Mouse (Mus musculus): ENCODE data around the gene D17H6S53E. TPM values are rescaled to one million over a fixed set of nuclear protein-coding genes. Genes with fewer than 3 reads are reported as not detected.

D17H6S53E gene
- 10 to 100 TPM; 15.5 to 25.3 TPM for total RNA-seq (2023)

GRCm38 (mm10) chr17:35126206-35126611 lies at the start of gene D17H6S53E:
Gene D17H6S53E (plus strand): TSS chr17:35126373.

GRCm38 (mm10) chr17:35076507-35077176 lies 49.5 kb upstream of the D17H6S53E start, which contains the start of gene Ly6g6e:
Gene Ly6g6e (plus strand): TSS chr17:35076902.

GRCm38 (mm10) chr17:35077786-35078233 lies 48.4 kb upstream of the D17H6S53E start, which contains the start of gene Ly6g6d:
Gene Ly6g6d (minus strand): TSS chr17:35078065.

GRCm38 (mm10) chr17:35085208-35085865 lies 40.8 kb upstream of the D17H6S53E start, which contains the start of gene Ly6g6f:
Gene Ly6g6f (minus strand): TSS chr17:35085610.

GRCm38 (mm10) chr17:35088825-35089644 lies 37.1 kb upstream of the D17H6S53E start, which contains the start of gene Abhd16a:
Gene Abhd16a (plus strand): TSS chr17:35089263.

GRCm38 (mm10) chr17:35108097-35108496 lies 18.1 kb upstream of the D17H6S53E start, which contains the start of gene Ly6g5c:
Gene Ly6g5c (plus strand): TSS chr17:35108279.

GRCm38 (mm10) chr17:35115046-35116019 lies 10.8 kb upstream of the D17H6S53E start, which contains the start of gene Ly6g5b:
Gene Ly6g5b (minus strand): TSS chr17:35115428.

GRCm38 (mm10) chr17:35121143-35121799 lies 4.9 kb upstream of the D17H6S53E start, which contains the start of gene Gpank1:
Gene Gpank1 (plus strand): TSS chr17:35121455.

GRCm38 (mm10) chr17:35121871-35122303 lies 4.3 kb upstream of the D17H6S53E start, which contains the start of gene Csnk2b:
Gene Csnk2b (minus strand): TSS chr17:35122053.

GRCm38 (mm10) chr17:35131500-35132173 lies 5.5 kb downstream of the D17H6S53E start, which contains the start of gene Apom:
Gene Apom (minus strand): TSS chr17:35132050.

GRCm38 (mm10) chr17:35134801-35135590 lies 8.8 kb downstream of the D17H6S53E start, which contains the start of gene Bag6:
Gene Bag6 (plus strand): TSS chr17:35135178.

GRCm38 (mm10) chr17:35164568-35165450 lies 38.6 kb downstream of the D17H6S53E start, which contains the start of gene Prrc2a:
Gene Prrc2a (minus strand): TSS chr17:35164897.

GRCm38 (mm10) chr17:35175968-35176367 lies 49.8 kb downstream of the D17H6S53E start, which contains the start of gene Aif1:
Gene Aif1 (minus strand): TSS chr17:35176068.

Other genes starting within 250 kb of the D17H6S53E start
- 1 to 10 TPM; 3.3 to 3.8 TPM for gene Zbtb12, start 246.9 kb upstream of the D17H6S53E start, total RNA-seq (2023)
- not detected for gene Gm20547, start 244.3 kb upstream of the D17H6S53E start, total RNA-seq (2023)
- gene C2, start 228.1 kb upstream of the D17H6S53E start, total RNA-seq (2023) = 10 to 100 TPM; 16.6 to 17.2 TPM
- gene Ehmt2, start 227.9 kb upstream of the D17H6S53E start, total RNA-seq (2023) = 100 to 1,000 TPM; 134 to 139 TPM
- gene Slc44a4, start 211.9 kb upstream of the D17H6S53E start, total RNA-seq (2023) = not detected
- gene Neu1, start 195.1 kb upstream of the D17H6S53E start, total RNA-seq (2023) = 10 to 100 TPM; 58.9 to 60.2 TPM
- gene Hspa1b, start 167.1 kb upstream of the D17H6S53E start, total RNA-seq (2023) = 100 to 1,000 TPM; 240 to 289 TPM
- not detected for gene Gm20481, start 156.5 kb upstream of the D17H6S53E start, total RNA-seq (2023)
- 100 to 1,000 TPM; 322 to 373 TPM for gene Hspa1a, start 154.2 kb upstream of the D17H6S53E start, total RNA-seq (2023)
- gene Hspa1l, start 153.7 kb upstream of the D17H6S53E start, total RNA-seq (2023) = under 1 TPM; 0.55 to 0.76 TPM
- 10 to 100 TPM; 18.6 to 21.1 TPM for gene Lsm2, start 144.5 kb upstream of the D17H6S53E start, total RNA-seq (2023)
- 10 to 100 TPM; 89.4 to 93.9 TPM for gene Vars, start 125.4 kb upstream of the D17H6S53E start, total RNA-seq (2023)
- gene Vwa7, start 109.8 kb upstream of the D17H6S53E start, total RNA-seq (2023) = under 1 TPM in 1 of 2 experiments, not detected in 1; 0.16 TPM
- gene Sapcd1, start 98.4 kb upstream of the D17H6S53E start, total RNA-seq (2023) = not detected
- gene Msh5, start 79.6 kb upstream of the D17H6S53E start, total RNA-seq (2023) = 1 to 10 TPM; 1.0 to 2.2 TPM
- 100 to 1,000 TPM; 258 to 267 TPM for gene Clic1, start 76.4 kb upstream of the D17H6S53E start, total RNA-seq (2023)
- gene Ddah2, start 67.3 kb upstream of the D17H6S53E start, total RNA-seq (2023) = 1 to 10 TPM; 1.2 to 1.7 TPM
- not detected for gene Ly6g6c, start 61.0 kb upstream of the D17H6S53E start, total RNA-seq (2023)
- gene Mpig6b, start 60.2 kb upstream of the D17H6S53E start, total RNA-seq (2023) = not detected
- gene Ly6g6e, start 49.5 kb upstream of the D17H6S53E start, total RNA-seq (2023) = not detected
- gene Ly6g6d, start 48.3 kb upstream of the D17H6S53E start, total RNA-seq (2023) = not detected
- gene Ly6g6f, start 40.8 kb upstream of the D17H6S53E start, total RNA-seq (2023) = not detected
- 10 to 100 TPM; 58.8 to 60.6 TPM for gene Abhd16a, start 37.1 kb upstream of the D17H6S53E start, total RNA-seq (2023)
- not detected for gene Ly6g5c, start 18.1 kb upstream of the D17H6S53E start, total RNA-seq (2023)
- gene Ly6g5b, start 10.9 kb upstream of the D17H6S53E start, total RNA-seq (2023) = under 1 TPM; 0.42 to 0.61 TPM
- gene Gpank1, start 4.9 kb upstream of the D17H6S53E start, total RNA-seq (2023) = 10 to 100 TPM; 22.2 to 30.3 TPM
- gene Csnk2b, start 4.3 kb upstream of the D17H6S53E start, total RNA-seq (2023) = 100 to 1,000 TPM; 133 to 155 TPM
- gene Apom, start 5.7 kb downstream of the D17H6S53E start, total RNA-seq (2023) = not detected
- gene Bag6, start 8.8 kb downstream of the D17H6S53E start, total RNA-seq (2023) = 100 to 1,000 TPM; 324 to 360 TPM
- gene Prrc2a, start 38.5 kb downstream of the D17H6S53E start, total RNA-seq (2023) = 100 to 1,000 TPM; 227 to 228 TPM
- 100 to 1,000 TPM; 172 to 206 TPM for gene Aif1, start 49.7 kb downstream of the D17H6S53E start, total RNA-seq (2023)
- 100 to 1,000 TPM; 935 to 974 TPM for gene Lst1, start 62.1 kb downstream of the D17H6S53E start, total RNA-seq (2023)
- 10 to 100 TPM; 72.7 to 86.4 TPM for gene Ltb, start 68.1 kb downstream of the D17H6S53E start, total RNA-seq (2023)
- gene Tnf, start 75.6 kb downstream of the D17H6S53E start, total RNA-seq (2023) = 10 to 100 TPM; 57.3 to 92.8 TPM
- gene Lta, start 79.0 kb downstream of the D17H6S53E start, total RNA-seq (2023) = not detected
- gene Gm16181, start 94.5 kb downstream of the D17H6S53E start, total RNA-seq (2023) = 1 to 10 TPM in 1 of 2 experiments, not detected in 1; 1.3 TPM
- 1 to 10 TPM; 1.8 to 4.2 TPM for gene Atp6v1g2, start 107.3 kb downstream of the D17H6S53E start, total RNA-seq (2023)
- 10 to 100 TPM; 13.1 to 13.4 TPM for gene Nfkbil1, start 109.4 kb downstream of the D17H6S53E start, total RNA-seq (2023)
- 100 to 1,000 TPM; 243 to 247 TPM for gene Ddx39b, start 115.4 kb downstream of the D17H6S53E start, total RNA-seq (2023)
- 1,000 to 10,000 TPM; 2,563 to 2,615 TPM for gene H2-D1, start 136.4 kb downstream of the D17H6S53E start, total RNA-seq (2023)
- gene H2-Q1, start 194.0 kb downstream of the D17H6S53E start, total RNA-seq (2023) = 10 to 100 TPM; 10.2 to 13.7 TPM
- 10 to 100 TPM; 11.6 to 12.7 TPM for gene H2-Q2, start 215.9 kb downstream of the D17H6S53E start, total RNA-seq (2023)

All from monocyte, adult 59 days (primary cell).